Mouse (Mus musculus) heart, postnatal 0 days (tissue): ENCODE measurements at regions not wholly inside any gene's neighbourhood (a gene's known extent, or its start where the extent isn't known, plus 50 kb on each side); places are given as distances from the start of the nearest gene placed in this dataset.
A peak's percentile ranks its signal among the peaks of the same experiment; 100 is the strongest.

Experiments
- ATAC-seq: fragments of 200-750 bp; cut with Nextera tagmentation; 2 replicates; pipeline ENCODE4 v1.8.0; 2017; ENCODE audit warnings: low read depth, moderate number of reproducible peaks, moderate library complexity; ENCODE audit not compliant: insufficient read depth
- DNase-seq: peaks from one replicate; pipeline ENCODE4 v3.0.0-alpha.2; 2016; ENCODE audit warnings: low spot score
- H3K27ac ChIP-seq: fragments of 300-500 bp; sonication (generic); 2 replicates; pipeline ENCODE4 v1.5.1; 2014; ENCODE audit warnings: low read depth, mild to moderate bottlenecking
- H3K27me3 ChIP-seq: fragments of 300-500 bp; sonication (generic); 2 replicates; pipeline ENCODE4 v1.6.1; 2014; ENCODE audit warnings: low read length, mixed read lengths; ENCODE audit not compliant: control insufficient read depth, insufficient read depth
- H3K36me3 ChIP-seq: fragments of 300-500 bp; sonication (generic); replicated peaks from 2 replicates; pipeline ENCODE4 v1.6.1; 2014; ENCODE audit warnings: low read length, mixed read lengths; ENCODE audit not compliant: control insufficient read depth, insufficient read depth
- H3K4me1 ChIP-seq: fragments of 300-500 bp; sonication (generic); 2 replicates; pipeline ENCODE4 v1.6.1; 2014; ENCODE audit warnings: antibody characterized with exemption; ENCODE audit not compliant: control insufficient read depth, insufficient read depth
- H3K4me2 ChIP-seq: fragments of 300-500 bp; sonication (generic); 2 replicates; pipeline ENCODE4 v1.6.1; 2014; ENCODE audit warnings: low read depth, mild to moderate bottlenecking, low read length, moderate library complexity
- H3K4me3 ChIP-seq: fragments of 300-500 bp; sonication (generic); 2 replicates; pipeline ENCODE4 v1.5.1; 2014; ENCODE audit warnings: low read depth, low read length
- H3K9ac ChIP-seq: fragments of 300-500 bp; sonication (generic); replicated peaks from 2 replicates; pipeline ENCODE4 v1.6.1; 2014; ENCODE audit warnings: low read depth, low read length, mixed read lengths
- H3K9me3 ChIP-seq: fragments of 300-500 bp; sonication (generic); replicated peaks from 2 replicates; pipeline ENCODE4 v1.6.1; 2016; ENCODE audit warnings: low read length; ENCODE audit not compliant: control insufficient read depth
- CTCF ChIP-seq: IDR thresholded peaks from 2 replicates; pipeline ENCODE4 v1.5.1; 2016; ENCODE audit warnings: antibody characterized with exemption, control low read depth, low read depth
- EP300 ChIP-seq: IDR thresholded peaks from 2 replicates; pipeline ENCODE4 v1.6.1; 2016; ENCODE audit warnings: antibody characterized with exemption, low read depth
- WGBS: fragments of 180-500 bp; shearing (Covaris S2); extraction: QIAGEN DNeasy Blood & Tissue Kit; methylation state at CpG from one replicate; pipeline ENCODE4 v1.1.7; 2014; 5-methylcytosine and 5-hydroxymethylcytosine counted together

GRCm38 (mm10) chr5:45119757-45120156 lies 320.3 kb upstream of the Ldb2 start:
- no peaks in the 10 kb centered on the region for H3K9me3 ChIP-seq
- WGBS: 85% methylated on average over 2 of the region's 2 CpGs
- no peak for DNase-seq

GRCm38 (mm10) chr5:45111246-45111645 lies 311.8 kb upstream of the Ldb2 start:
- H3K4me3 ChIP-seq: no peak overlapping the region
- TF ChIP-seq CTCF (no peak), EP300 (no peak)
- H3K9me3 ChIP-seq: no peaks in the 10 kb centered on the region
- ATAC-seq (no peak), DNase-seq (no peak)
- no peaks in the 10 kb centered on the region for H3K4me1 ChIP-seq
- no peaks in the 10 kb centered on the region for H3K36me3 ChIP-seq
- H3K4me2 ChIP-seq: no peak overlapping the region
- no peaks in the 10 kb centered on the region for H3K27me3 ChIP-seq
- H3K9ac ChIP-seq: no peak overlapping the region
- 71% methylated on average over 4 of the region's 4 CpGs for WGBS
- H3K27ac ChIP-seq: no peak overlapping the region

More at GRCm38 (mm10) chr5:45119757-45120156, 320.3 kb upstream of the Ldb2 start:
- no peak overlapping the region for H3K27ac ChIP-seq
- no peak for ATAC-seq
- H3K4me3 ChIP-seq: no peak overlapping the region
- no peaks in the 10 kb centered on the region for H3K36me3 ChIP-seq
- no peak overlapping the region for H3K4me2 ChIP-seq
- no peak overlapping the region for H3K9ac ChIP-seq
- TF ChIP-seq CTCF (no peak), EP300 (no peak)
- no peaks in the 10 kb centered on the region for H3K4me1 ChIP-seq
- no peaks in the 10 kb centered on the region for H3K27me3 ChIP-seq

GRCm38 (mm10) chr5:45110797-45111196 lies 311.3 kb upstream of the Ldb2 start:
- Histone ChIP-seq H3K9me3 (no peaks in the 10 kb centered on the region), H3K4me3 (no peak overlapping the region), H3K9ac (no peak overlapping the region), H3K36me3 (no peaks in the 10 kb centered on the region), H3K27ac (no peak overlapping the region), H3K27me3 (no peaks in the 10 kb centered on the region), H3K4me1 (no peaks in the 10 kb centered on the region), H3K4me2 (no peak overlapping the region)
- no peak for ATAC-seq
- 62% methylated on average over 3 of the region's 3 CpGs for WGBS
- DNase-seq: no peak
- no peak for TF ChIP-seq CTCF

GRCm38 (mm10) chr5:45105236-45105816 lies 305.8 kb upstream of the Ldb2 start:
- Histone ChIP-seq H3K4me3 (no peak overlapping the region), H3K4me2 (no peak overlapping the region), H3K9ac (no peak overlapping the region), H3K27me3 (no peaks in the 10 kb centered on the region), H3K9me3 (no peaks in the 10 kb centered on the region), H3K36me3 (no peaks in the 10 kb centered on the region), H3K4me1 (no peaks in the 10 kb centered on the region), H3K27ac (no peak overlapping the region)
- ATAC-seq: no peak
- 78% methylated on average over 9 of the region's 9 CpGs for WGBS
- DNase-seq: no peak
- TF ChIP-seq EP300 (no peak), CTCF (no peak)

GRCm38 (mm10) chr5:45103763-45104428 lies 304.4 kb upstream of the Ldb2 start:
- no peaks in the 10 kb centered on the region for H3K4me1 ChIP-seq
- no peaks in the 10 kb centered on the region for H3K27me3 ChIP-seq
- no peaks in the 10 kb centered on the region for H3K9me3 ChIP-seq
- no peak overlapping the region for H3K27ac ChIP-seq
- no peak overlapping the region for H3K4me2 ChIP-seq
- H3K9ac ChIP-seq: no peak overlapping the region
- DNase-seq: no peak
- TF ChIP-seq EP300 (no peak), CTCF (no peak)
- no peak overlapping the region for H3K4me3 ChIP-seq
- ATAC-seq: no peak
- WGBS: 70% methylated on average over 6 of the region's 6 CpGs
- no peaks in the 10 kb centered on the region for H3K36me3 ChIP-seq

GRCm38 (mm10) chr5:45102661-45103060 lies 303.2 kb upstream of the Ldb2 start:
- ATAC-seq: no peak; the same call in 1 of the 2 replicates
- H3K9me3 ChIP-seq: no peaks in the 10 kb centered on the region
- WGBS: 27% methylated on average over 3 of the region's 3 CpGs

More at GRCm38 (mm10) chr5:45102661-45103060, 303.2 kb upstream of the Ldb2 start:
- H3K27ac ChIP-seq: no peak overlapping the region
- TF ChIP-seq EP300: no peak
- TF ChIP-seq CTCF: no peak
- no peaks in the 10 kb centered on the region for H3K4me1 ChIP-seq
- no peak overlapping the region for H3K4me2 ChIP-seq
- DNase-seq: peak; percentile 17
- H3K27me3 ChIP-seq: no peaks in the 10 kb centered on the region
- H3K9ac ChIP-seq: no peak overlapping the region
- H3K4me3 ChIP-seq: no peak overlapping the region
- no peaks in the 10 kb centered on the region for H3K36me3 ChIP-seq
